Mouse (Mus musculus) midbrain, embryonic 14.5 days (tissue): Measurements from ENCODE around the gene Ang5. TPM values are rescaled to one million over a fixed set of nuclear protein-coding genes. Genes with fewer than 3 reads are reported as not detected.
"Not testable (repeated sequence)": the region's sequence is repeated elsewhere in the genome, so short reads cannot be mapped to it uniquely, and the experiment has no call there.

Source experiments
- ATAC-seq: fragments of 200-750 bp; cut with Nextera tagmentation; 2 replicates; pipeline ENCODE4 v1.8.0; 2017; ENCODE audit warnings: moderate number of reproducible peaks, moderate library complexity; ENCODE audit not compliant: low FRiP score, low TSS enrichment
- DNase-seq: peaks from one replicate; pipeline ENCODE4 v3.0.0-alpha.2; 2015
- H3K27ac ChIP-seq: fragments of 300-500 bp; sonication (generic); replicated peaks from 2 replicates; pipeline ENCODE4 v1.5.1; 2014; ENCODE audit warnings: mild to moderate bottlenecking, low read depth, low read length, moderate library complexity
- H3K27me3 ChIP-seq: fragments of 300-500 bp; sonication (generic); 2 replicates; pipeline ENCODE4 v1.6.1; 2014; ENCODE audit warnings: low read length, control low read depth, mixed read lengths; ENCODE audit not compliant: control insufficient read depth, insufficient read depth
- H3K36me3 ChIP-seq: fragments of 300-500 bp; sonication (generic); 2 replicates; pipeline ENCODE4 v1.6.1; 2014; ENCODE audit warnings: low read length, control low read depth; ENCODE audit not compliant: control insufficient read depth, insufficient read depth
- H3K4me1 ChIP-seq: fragments of 300-500 bp; sonication (generic); 2 replicates; pipeline ENCODE4 v1.6.1; 2014; ENCODE audit warnings: mild to moderate bottlenecking, antibody characterized with exemption, low read length, control low read depth; ENCODE audit not compliant: control insufficient read depth, insufficient read depth
- H3K4me2 ChIP-seq: fragments of 300-500 bp; sonication (generic); 2 replicates; pipeline ENCODE4 v1.6.1; 2014; ENCODE audit warnings: mild to moderate bottlenecking, low read length, moderate library complexity
- H3K4me3 ChIP-seq: fragments of 300-500 bp; sonication (generic); replicated peaks from 2 replicates; pipeline ENCODE4 v1.5.1; 2014; ENCODE audit warnings: low read depth, low read length
- H3K9ac ChIP-seq: fragments of 300-500 bp; sonication (generic); replicated peaks from 2 replicates; pipeline ENCODE4 v1.6.1; 2014; ENCODE audit warnings: mild to moderate bottlenecking, low read length, moderate library complexity
- H3K9me3 ChIP-seq: fragments of 300-500 bp; sonication (generic); 2 replicates; pipeline ENCODE4 v1.6.1; 2016; ENCODE audit warnings: low read length, control low read depth, mixed read lengths; ENCODE audit not compliant: control insufficient read depth
- WGBS: fragments of 180-500 bp; shearing (Covaris S2); extraction: QIAGEN DNeasy Blood & Tissue Kit; methylation state at CpG from one replicate; pipeline ENCODE4 v1.1.7; 2014; 5-methylcytosine and 5-hydroxymethylcytosine counted together
- polyA plus RNA-seq: library from polyadenylated mRNA; unstranded; fragments of >200 nt; fragmentation: Nextera tagmentation; extraction: Ambion mirVana; gene quantifications from 2 replicates; pipeline ENCODE4 v1.2.1, GENCODE M21; 2014

The Ang5 gene
- not detected in 2 replicates for polyA plus RNA-seq

DNA sequence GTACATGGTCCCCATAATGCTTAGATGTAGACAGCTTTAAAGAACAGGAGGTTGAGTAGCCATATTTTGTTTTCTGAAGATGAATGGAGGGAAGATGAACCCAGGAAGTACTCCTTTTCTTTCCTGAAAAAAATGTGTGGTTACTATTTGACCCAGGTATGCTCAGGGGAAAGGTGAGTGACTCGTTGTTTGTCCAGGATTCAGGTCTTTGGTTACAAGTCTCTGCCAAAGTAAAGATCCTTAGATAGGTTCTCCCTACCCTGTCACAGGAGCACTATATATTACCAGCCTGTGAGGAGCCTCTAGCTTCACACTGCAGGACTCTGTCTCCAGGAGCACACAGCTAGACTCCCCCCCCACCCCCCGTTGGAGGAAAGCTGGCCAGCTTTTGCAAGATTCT is at the start of gene Ang5:
TSS of gene Ang5 (plus strand) at position 301 of the 400 bp plus-strand sequence.
- no CpG with 5 or more reads among the region's 2 CpGs for WGBS
- H3K27ac ChIP-seq, H3K4me1 ChIP-seq, H3K9me3 ChIP-seq, H3K36me3 ChIP-seq, DNase-seq, ATAC-seq, H3K4me2 ChIP-seq, H3K9ac ChIP-seq, H3K4me3 ChIP-seq, H3K27me3 ChIP-seq: not testable (repeated sequence)

DNA sequence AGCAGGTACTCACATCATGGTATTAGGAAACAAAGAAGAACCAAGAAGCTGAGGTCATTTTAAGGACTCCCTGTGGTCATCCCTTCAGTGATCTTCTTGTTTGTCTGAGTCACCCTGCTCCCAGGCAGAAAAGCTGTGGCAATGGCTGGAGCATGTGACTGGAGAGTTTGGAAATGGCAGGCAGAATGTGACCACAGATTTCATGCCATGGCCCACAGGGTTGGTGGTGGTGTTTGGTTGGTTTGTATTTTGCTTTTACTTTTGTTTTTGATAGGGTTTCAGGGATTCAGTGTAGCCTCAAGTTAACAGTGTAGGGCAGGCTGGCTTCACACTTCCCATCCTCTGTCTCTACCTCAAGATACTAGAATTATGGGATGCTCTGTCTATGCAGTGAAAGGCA is 38.7 kb upstream of the Ang5 start:
- not testable (repeated sequence) for H3K9ac ChIP-seq, H3K9me3 ChIP-seq, H3K4me2 ChIP-seq, H3K27ac ChIP-seq, H3K4me1 ChIP-seq, ATAC-seq, H3K27me3 ChIP-seq, H3K4me3 ChIP-seq, H3K36me3 ChIP-seq, DNase-seq

DNA sequence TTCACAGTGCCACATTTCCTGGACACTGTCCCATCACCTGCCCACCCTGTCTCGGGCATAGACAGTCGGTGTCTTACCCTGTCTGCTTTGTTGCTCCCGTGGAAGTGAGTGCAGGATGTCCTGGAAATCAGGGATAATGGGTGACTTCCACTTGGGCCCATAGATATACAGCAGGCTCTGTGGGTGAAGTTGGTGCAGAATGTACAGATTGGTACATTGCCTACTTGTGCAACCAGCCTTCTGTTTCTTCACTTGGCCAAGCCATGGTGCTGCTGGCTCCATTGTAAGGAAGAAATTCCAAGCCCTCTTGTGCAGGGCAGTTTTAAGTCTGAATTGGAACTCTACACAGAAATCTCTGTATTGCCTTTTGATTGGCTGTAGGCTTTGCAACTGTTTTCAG is 33.4 kb upstream of the Ang5 start, which contains the start of gene Ear10:
TSS of gene Ear10 (minus strand) at position 101 of the 400 bp plus-strand sequence.
- H3K36me3 ChIP-seq, H3K4me2 ChIP-seq, H3K27me3 ChIP-seq, H3K27ac ChIP-seq, DNase-seq, H3K9ac ChIP-seq, H3K9me3 ChIP-seq, H3K4me3 ChIP-seq, ATAC-seq, H3K4me1 ChIP-seq: not testable (repeated sequence)
- 88% methylated on average over 3 of the region's 3 CpGs for WGBS

DNA sequence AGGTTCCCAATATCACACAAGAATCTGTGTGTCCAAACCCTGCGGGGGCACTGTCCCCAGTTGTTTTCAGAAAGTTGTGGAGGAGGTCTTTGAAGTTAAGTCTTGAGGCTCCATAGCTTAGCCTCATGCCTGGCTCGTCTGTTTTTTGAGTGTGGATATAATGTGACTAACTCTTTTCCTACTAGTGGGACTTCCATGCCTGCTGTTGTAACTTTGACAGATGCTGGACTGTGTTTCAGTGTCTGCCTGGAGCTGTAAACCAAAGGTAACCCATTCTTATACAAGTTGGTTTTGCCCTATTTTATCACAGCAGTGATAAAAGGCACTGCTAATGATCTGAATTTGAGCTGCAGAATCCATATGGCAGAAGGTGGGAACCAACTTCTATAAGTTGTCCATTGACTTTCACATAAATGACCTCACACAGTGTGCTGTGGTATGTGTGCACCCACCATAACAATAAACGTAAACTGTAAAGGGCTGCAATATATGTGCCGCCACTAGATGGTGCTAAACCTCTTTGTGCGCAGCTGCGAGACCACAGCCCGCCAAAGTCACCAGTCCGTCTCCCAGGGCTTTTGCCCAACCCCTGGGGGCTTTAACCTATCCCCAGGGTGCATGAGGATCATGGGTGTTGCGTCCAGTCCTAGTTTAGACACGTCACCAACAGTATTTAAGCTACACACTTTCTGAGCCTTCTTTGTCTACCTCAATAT is 32.0 kb upstream of the Ang5 start, which contains the start of gene Gm8113:
TSS of gene Gm8113 (plus strand) at position 703 of the 716 bp plus-strand sequence.
- Histone ChIP-seq H3K4me2 (peak within 1 kb of the TSS; percentile 51), H3K4me3 (peak within 1 kb of the TSS; percentile 45), H3K9ac (peak within 1 kb of the TSS; percentile 30; the same call in 1 of the 2 replicates), H3K27ac (peak within 1 kb of the TSS; percentile 71; the same call in 1 of the 2 replicates)
- DNase-seq (peak; percentile 92), ATAC-seq (peak; percentile 95)
- WGBS, result 9% methylated on average over 10 of the region's 10 CpGs
- not testable (repeated sequence) for H3K27me3 ChIP-seq, H3K9me3 ChIP-seq, H3K4me1 ChIP-seq, H3K36me3 ChIP-seq

DNA sequence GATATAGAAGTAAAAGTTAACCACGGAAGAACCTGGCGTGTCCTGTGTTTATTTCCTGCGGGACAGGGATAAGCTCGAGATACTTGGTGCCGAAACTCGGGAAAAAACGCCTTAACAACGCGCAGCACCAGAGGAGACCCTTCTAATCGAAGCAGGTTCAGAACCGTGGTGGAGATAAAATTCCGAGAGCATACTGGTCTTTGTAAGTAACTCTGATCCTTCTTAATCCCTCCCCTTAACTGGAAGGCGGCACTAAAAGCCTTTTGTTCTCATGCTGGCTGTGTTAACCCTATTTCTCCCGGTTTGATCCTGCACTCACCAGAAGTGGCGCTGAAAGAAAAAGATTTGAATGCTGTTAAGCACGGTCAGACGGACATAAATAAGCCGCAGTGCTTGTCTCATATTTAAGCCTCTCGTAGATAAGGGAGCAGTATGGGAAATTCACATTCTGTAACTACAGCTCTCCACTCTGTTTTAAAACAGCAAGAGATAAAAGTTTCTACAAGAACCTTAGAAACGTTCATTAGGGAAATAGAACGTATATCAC is 31.4 kb upstream of the Ang5 start:
- H3K4me2 ChIP-seq, result peak overlapping the region; percentile 51
- not testable (repeated sequence) for H3K9me3 ChIP-seq, H3K36me3 ChIP-seq, H3K4me1 ChIP-seq, H3K27me3 ChIP-seq
- WGBS, result 5% methylated on average over 21 of the region's 21 CpGs
- H3K9ac ChIP-seq, result peak overlapping the region; percentile 30; the same call in 1 of the 2 replicates
- DNase-seq (peak; percentile 70), ATAC-seq (peak; percentile 82)
- H3K27ac ChIP-seq, result peak overlapping the region; percentile 71; the same call in 1 of the 2 replicates
- H3K4me3 ChIP-seq, result peak overlapping the region; percentile 45

DNA sequence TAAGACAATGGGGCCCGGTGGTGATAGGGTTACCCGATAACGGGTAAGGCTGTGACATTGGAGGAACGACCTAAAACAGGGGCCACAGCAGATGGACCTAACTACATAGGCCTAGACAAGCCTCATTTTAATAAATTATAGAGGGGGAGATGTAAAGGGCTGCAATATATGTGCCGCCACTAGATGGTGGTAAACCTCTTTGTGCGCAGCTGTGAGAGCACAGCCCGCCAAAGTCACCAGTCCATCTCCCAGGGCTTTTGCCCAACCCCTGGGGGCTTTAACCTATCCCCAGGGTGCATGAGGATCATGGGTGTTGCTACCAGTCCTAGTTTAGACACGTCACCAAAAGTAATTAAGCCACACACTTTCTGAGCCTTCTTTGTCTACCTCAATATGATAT is 23.9 kb upstream of the Ang5 start:
- ATAC-seq, H3K4me3 ChIP-seq, H3K9me3 ChIP-seq, H3K27ac ChIP-seq, H3K9ac ChIP-seq, H3K4me1 ChIP-seq, H3K36me3 ChIP-seq, H3K27me3 ChIP-seq, H3K4me2 ChIP-seq: not testable (repeated sequence)
- peak; percentile 72 for DNase-seq
- 16% methylated on average over 8 of the region's 8 CpGs for WGBS

DNA sequence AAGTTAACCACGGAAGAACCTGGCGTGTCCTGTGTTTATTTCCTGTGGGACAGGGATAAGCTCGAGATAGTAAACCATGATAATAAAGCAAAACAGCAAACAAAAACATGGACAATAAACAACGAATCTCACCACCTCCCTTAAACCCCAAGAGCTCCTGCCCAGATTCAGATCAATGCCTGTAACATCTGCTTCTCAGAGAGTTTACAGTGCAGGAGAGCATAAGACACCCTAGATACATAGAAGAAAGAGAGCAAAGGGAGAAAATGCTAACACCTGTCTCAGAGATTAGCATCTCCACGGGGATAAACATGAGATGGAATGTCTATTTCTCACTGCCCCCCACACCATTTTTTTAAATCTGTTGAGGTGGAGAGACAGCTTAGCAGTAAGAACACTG is 23.5 kb upstream of the Ang5 start:
- H3K27me3 ChIP-seq, result not testable (repeated sequence)

DNA sequence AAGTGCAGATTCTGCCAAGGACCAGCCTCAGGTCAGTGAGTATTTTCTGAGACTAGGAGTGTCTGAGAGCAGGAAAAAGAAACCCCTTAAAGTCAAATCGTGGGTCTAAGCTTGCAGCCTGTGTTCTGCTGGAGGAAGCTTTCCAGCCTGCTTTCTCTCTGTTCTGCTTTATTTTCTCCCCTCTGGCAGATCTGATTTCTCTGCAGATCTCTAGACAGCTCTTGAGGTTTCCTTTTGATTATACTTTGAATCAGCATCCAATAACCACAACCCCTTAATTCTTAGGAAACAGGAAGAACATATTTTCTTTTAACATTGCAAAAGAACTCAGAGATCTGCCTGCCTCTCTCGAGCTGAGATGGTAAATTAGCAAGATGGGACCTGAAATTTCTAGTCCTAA is 3.5 kb upstream of the Ang5 start:
- not testable (repeated sequence) for H3K4me1 ChIP-seq, H3K9me3 ChIP-seq, H3K4me3 ChIP-seq, H3K9ac ChIP-seq, H3K27ac ChIP-seq, H3K4me2 ChIP-seq, ATAC-seq, DNase-seq, H3K27me3 ChIP-seq, H3K36me3 ChIP-seq
- 56% methylated on average over 2 of the region's 2 CpGs for WGBS

More for the DNA sequence above, 23.5 kb upstream of the Ang5 start:
- not testable (repeated sequence) for H3K9me3 ChIP-seq, H3K4me3 ChIP-seq, H3K9ac ChIP-seq, H3K4me1 ChIP-seq, H3K36me3 ChIP-seq, DNase-seq, H3K27ac ChIP-seq, H3K4me2 ChIP-seq, ATAC-seq
- 54% methylated on average over 5 of the region's 5 CpGs for WGBS

DNA sequence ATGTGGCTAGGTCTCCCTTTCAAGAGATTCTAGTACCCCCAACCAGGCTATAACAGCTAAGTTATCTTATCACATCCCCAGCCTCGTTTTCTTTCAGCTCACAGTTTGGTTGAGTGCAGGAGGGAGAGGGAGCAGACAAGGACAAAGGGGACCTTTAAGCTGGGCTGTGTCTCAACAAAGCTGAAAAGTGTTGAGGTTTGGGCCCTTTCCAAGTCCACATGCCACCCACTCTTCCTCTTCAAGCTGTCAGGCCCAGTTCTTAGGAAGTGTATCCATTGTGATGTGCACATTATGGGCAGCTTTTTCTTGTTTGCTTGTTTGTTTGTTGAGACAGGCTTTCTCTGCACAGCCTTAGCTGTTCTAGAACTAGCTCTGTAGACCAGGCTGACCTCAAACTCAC is 1.8 kb upstream of the Ang5 start:
- H3K36me3 ChIP-seq, H3K27ac ChIP-seq, H3K4me2 ChIP-seq, H3K4me3 ChIP-seq, H3K9me3 ChIP-seq, H3K4me1 ChIP-seq, DNase-seq, ATAC-seq, H3K9ac ChIP-seq, H3K27me3 ChIP-seq: not testable (repeated sequence)
- WGBS, result no CpG with 5 or more reads among the region's 1 CpGs
